ENCODE assay signal across 14 mouse cellular contexts in the genomic region with DNA sequence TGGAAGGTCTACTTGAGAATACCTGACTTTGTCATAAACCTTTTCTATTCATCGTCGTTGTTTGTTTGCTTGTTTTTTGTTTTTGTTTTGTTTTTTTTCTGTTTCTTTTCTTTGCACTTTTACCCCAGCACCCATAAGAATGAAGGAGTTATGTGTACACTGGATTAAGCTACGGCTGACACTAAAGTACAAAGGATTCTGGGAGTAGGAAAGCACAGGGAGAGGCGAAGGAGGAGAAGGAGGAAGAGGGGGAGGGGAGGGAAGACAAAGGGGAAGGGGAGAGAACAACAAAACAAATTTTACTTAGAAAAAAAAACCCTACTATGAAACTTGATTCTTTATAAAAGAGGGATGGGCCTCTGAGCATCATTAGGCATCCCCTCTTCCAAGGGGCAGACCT. TPM values are rescaled to one million over a fixed set of nuclear protein-coding genes. Genes with fewer than 3 reads are reported as not detected.
DNase-seq lines count a peak whose midpoint lies in the region; TF ChIP-seq lines count a peak whose summit lies in the region.
"Had no signal": no experiment of that assay in that cellular context is flagged by ENCODE, and none has a peak within 500 bp of the region (broad histone marks: within the 10 kb centered on the region; RNA-seq: fewer than 3 reads in every experiment).

No protein-coding gene starts in this region.

- no peak for TF ChIP-seq POLR2A in thymus, adult 2 months (IDR thresholded peaks at IDR 0.05; ENCODE audit: control insufficient read depth, extremely low read depth, insufficient read depth, low read length, poor library complexity)

- 10% methylated on average over 4 of the region's 4 CpGs for WGBS in thymus, adult 2 months

- H3K4me1 ChIP-seq in thymus, adult 2 months (replicated peaks; ENCODE audit: control insufficient read depth, insufficient read depth, low read length), result peaks cover 15% of the 10 kb centered on the region

- no peak for TF ChIP-seq CTCF in gastrocnemius, adult 2 months (IDR thresholded peaks at IDR 0.05)
- TF ChIP-seq CTCF in layer of hippocampus, adult 2 months (conservative IDR thresholded peaks at IDR 0.05), result no peak
- no peak for TF ChIP-seq CTCF in thymus, adult 2 months (IDR thresholded peaks at IDR 0.05; ENCODE audit: borderline replicate concordance, control insufficient read depth, extremely low read depth, insufficient read depth, low read length, poor library complexity)

- H3K27me3 ChIP-seq in thymus, adult 2 months (ENCODE audit: control insufficient read depth, insufficient read depth, low read length), result no peaks in the 10 kb centered on the region

- intact Hi-C loops in gastrocnemius, adult 2 months (cut with DNase I), result loop anchor here (10.0 kb wide), 1 partner anchor 173 kb away; no protein-coding TSS in a partner anchor
- intact Hi-C loops in gastrocnemius, postnatal 14 days (cut with DNase I; ENCODE audit: low total_unique reads), result no loop called here

- H3K36me3 ChIP-seq in thymus, adult 2 months (ENCODE audit: control insufficient read depth, insufficient read depth, low read length), result 0 out of 2 replicates have a peak, but pooled peaks cover 4% of the 10 kb centered on the region
- H3K36me3 ChIP-seq: embryonic facial prominence, embryonic 13.5 days; heart, embryonic 10.5 days had no signal

- peak overlapping the region; percentile 76; the same call in 1 of the 2 replicates for H3K27ac ChIP-seq in gastrocnemius, adult 2 months
- no peak overlapping the region for H3K27ac ChIP-seq in layer of hippocampus, adult 2 months
- peak overlapping the region; percentile 47; the same call in 1 of the 2 replicates for H3K27ac ChIP-seq in thymus, adult 2 months (ENCODE audit: control insufficient read depth, insufficient read depth, low read length)
- H3K27ac ChIP-seq: embryonic facial prominence, embryonic 13.5 days; heart, embryonic 10.5 days; kidney, postnatal 0 days had no signal

- no peak for DNase-seq in gastrocnemius, adult 2 months
- no peak for DNase-seq in gastrocnemius, postnatal 14 days
- DNase-seq in layer of hippocampus, adult 2 months (ENCODE audit: low spot score in 2 of 2), result no peak
- DNase-seq in layer of hippocampus, adult 9-11 months, result no peak
- no peak for DNase-seq in thymus, adult 2 months
- no peak for DNase-seq in thymus, postnatal 14 days
- no peak for DNase-seq in right cerebral cortex, postnatal 25 days
- DNase-seq in cerebellum, postnatal 36 days, result no peak
- DNase-seq: adrenal gland, adult 8-10 months; gastrocnemius, postnatal 10 days; lung, postnatal 10 days had no signal

- peak overlapping the region; percentile 11; the same call in 1 of the 2 replicates for H3K4me3 ChIP-seq in gastrocnemius, adult 2 months
- H3K4me3 ChIP-seq in layer of hippocampus, adult 2 months, result peak overlapping the region; percentile 58; the same call in 1 of the 2 replicates
- H3K4me3 ChIP-seq in thymus, adult 2 months (ENCODE audit: control insufficient read depth, insufficient read depth, low read length), result peak overlapping the region; percentile 23; the same call in 1 of the 2 replicates
- H3K4me3 ChIP-seq: heart, embryonic 10.5 days had no signal

RNA-seq across cellular contexts. Expression of gene Itga4, which starts 2.2 kb away (rescaled TPM):
- 1 to 10 TPM; 2.8 to 3.4 TPM for total RNA-seq in gastrocnemius, adult 2 months (2021)
- total RNA-seq in gastrocnemius, postnatal 14 days (2021), result 1 to 10 TPM; 2.9 to 3.9 TPM
- 10 to 100 TPM; 25.9 to 28.6 TPM for total RNA-seq in layer of hippocampus, adult 2 months (2021)
- 26.2 and 27.5 TPM in 2 replicates for polyA plus RNA-seq in thymus, adult 2 months (2012; rRNA removed)

Comparison
In these comparisons a context has a peak if more than half of its experiments do, and no peak if none do; other contexts are left out.
1. RNA of gene Itga4, which starts 2.2 kb away (total RNA-seq): 25.9 to 28.6 TPM in layer of hippocampus, adult 2 months; 2.9 to 3.9 TPM in gastrocnemius, postnatal 14 days and 2.8 to 3.4 TPM in gastrocnemius, adult 2 months; every median in the first group is over 4 times any median in the second.
2. Peak in every context shown above with its lines, with median percentiles within 50 percentile points of each other: H3K4me3 ChIP-seq.